26 mouse cellular contexts compared by ENCODE assay signal in genomic region chr2:22776568-22777230, GRCm38 (mm10). TPM values are rescaled to one million over a fixed set of nuclear protein-coding genes. Genes with fewer than 3 reads are reported as not detected.
A peak's percentile ranks its signal among the peaks of the same experiment; 100 is the strongest.
DNase-seq lines count a peak whose midpoint lies in the region; ATAC-seq and TF ChIP-seq lines count a peak whose summit lies in the region.
"Had no signal": no experiment of that assay in that cellular context is flagged by ENCODE, and none has a peak within 500 bp of the region (broad histone marks: within the 10 kb centered on the region; RNA-seq: fewer than 3 reads in every experiment).

No protein-coding gene starts in this region.

- H3K36me3 ChIP-seq in G1E (replicated peaks), result peaks cover 23% of the 10 kb centered on the region
- H3K36me3 ChIP-seq in liver, embryonic 14.5 days (replicated peaks; ENCODE audit: control insufficient read depth, insufficient read depth, low read depth), result no peaks in the 10 kb centered on the region
- H3K36me3 ChIP-seq in hindbrain, embryonic 12.5 days, result no peaks in the 10 kb centered on the region
- H3K36me3 ChIP-seq: embryonic facial prominence, embryonic 15.5 days; forebrain, embryonic 10.5 days; heart, embryonic 10.5 days; limb, embryonic 12.5 days; midbrain, embryonic 15.5 days; neural tube, embryonic 13.5 days had no signal

- H3K9me3 ChIP-seq in G1E (replicated peaks), result no peaks in the 10 kb centered on the region
- no peaks in the 10 kb centered on the region for H3K9me3 ChIP-seq in liver, embryonic 14.5 days (ENCODE audit: control insufficient read depth, low read length)
- no peaks in the 10 kb centered on the region for H3K9me3 ChIP-seq in hindbrain, embryonic 12.5 days (replicated peaks)
- H3K9me3 ChIP-seq: embryonic facial prominence, embryonic 15.5 days; forebrain, embryonic 10.5 days; heart, embryonic 10.5 days; limb, embryonic 12.5 days; midbrain, embryonic 15.5 days; neural tube, embryonic 13.5 days had no signal

- H3K4me2 ChIP-seq in liver, embryonic 14.5 days (ENCODE audit: low read depth), result peak overlapping the region; percentile 45
- no peak overlapping the region for H3K4me2 ChIP-seq in hindbrain, embryonic 12.5 days (replicated peaks)
- H3K4me2 ChIP-seq: embryonic facial prominence, embryonic 15.5 days; limb, embryonic 12.5 days; midbrain, embryonic 15.5 days; neural tube, embryonic 13.5 days had no signal

- no peak for ATAC-seq in G1E (ENCODE audit: extremely low read depth, insufficient number of reproducible peaks, low FRiP score, poor library complexity, severe bottlenecking)
- ATAC-seq in liver, embryonic 14.5 days (ENCODE audit: insufficient read depth), result no peak
- ATAC-seq in hindbrain, embryonic 12.5 days (ENCODE audit: low FRiP score), result no peak
- ATAC-seq: forebrain, postnatal 0 days; hindbrain, embryonic 16.5 days; intestine, embryonic 16.5 days; midbrain, embryonic 15.5 days had no signal

- peak overlapping the region; percentile 32 for H3K27ac ChIP-seq in liver, embryonic 14.5 days
- no peak overlapping the region for H3K27ac ChIP-seq in hindbrain, embryonic 12.5 days
- H3K27ac ChIP-seq: embryonic facial prominence, embryonic 15.5 days; forebrain, embryonic 10.5 days; heart, embryonic 10.5 days; layer of hippocampus, adult 2 months; limb, embryonic 12.5 days; midbrain, embryonic 15.5 days; neural tube, embryonic 13.5 days had no signal

- H3K27me3 ChIP-seq in G1E (ENCODE audit: insufficient read depth, low read length), result no peaks in the 10 kb centered on the region
- H3K27me3 ChIP-seq in liver, embryonic 14.5 days (ENCODE audit: control insufficient read depth, insufficient read depth, low read length), result no peaks in the 10 kb centered on the region
- H3K27me3 ChIP-seq in hindbrain, embryonic 12.5 days, result peaks cover 21% of the 10 kb centered on the region
- H3K27me3 ChIP-seq: embryonic facial prominence, embryonic 15.5 days had no signal

- peak; percentile 32 for DNase-seq in left cerebral cortex, postnatal 4 days
- no peak for DNase-seq in left cerebral cortex, postnatal 10 days (ENCODE audit: extremely low spot score in 1 of 2, low spot score in 2 of 2)
- DNase-seq in A20 (ENCODE audit: low read depth, low spot score) (peak; percentile 44), G1E (ENCODE audit: low spot score) (no peak), MN1 (ENCODE audit: low spot score) (no peak)
- DNase-seq in liver, embryonic 14.5 days (ENCODE audit: low read depth in 3 of 3, low spot score in 3 of 3), result no peak
- no peak for DNase-seq in heart, adult 8-10 months (ENCODE audit: low spot score)
- DNase-seq: adrenal gland, adult 2 months; cerebellum, adult 18-20 months; forebrain, postnatal 0 days; gastrocnemius, postnatal 36 days; kidney, adult 9 months; kidney, postnatal 25 days; lung, adult 2 months; lung, postnatal 14 days had no signal

- peak overlapping the region; percentile 57; the same call in 1 of the 2 replicates for H3K4me3 ChIP-seq in G1E (ENCODE audit: low read depth, low read length)
- peak overlapping the region in 1 of 2 experiments; percentile 14; a peak in 1 of 4 replicates for H3K4me3 ChIP-seq in liver, embryonic 14.5 days (ENCODE audit: insufficient read depth in 1 of 2, low read depth in 2 of 2, low read length in 2 of 2)
- H3K4me3 ChIP-seq in hindbrain, embryonic 12.5 days, result no peak overlapping the region
- H3K4me3 ChIP-seq: embryonic facial prominence, embryonic 15.5 days; forebrain, embryonic 10.5 days; heart, embryonic 10.5 days; layer of hippocampus, adult 2 months; limb, embryonic 12.5 days; midbrain, embryonic 15.5 days; myocyte; neural tube, embryonic 13.5 days had no signal

- no peak for TF ChIP-seq CTCF in G1E (IDR thresholded peaks at IDR 0.05; ENCODE audit: low read depth, low read length)
- TF ChIP-seq CTCF in liver, embryonic 14.5 days (IDR thresholded peaks at IDR 0.05; ENCODE audit: low read depth), result no peak

- intact Hi-C loops in left cerebral cortex, postnatal 4 days (cut with DNase I), result no loop called here
- intact Hi-C loops in left cerebral cortex, postnatal 10 days (cut with DNase I), result no loop called here

- 49% methylated on average over 2 of the region's 2 CpGs for WGBS in liver, embryonic 14.5 days (ENCODE audit: insufficient replicate concordance)
- 70% methylated on average over 2 of the region's 2 CpGs for WGBS in hindbrain, embryonic 12.5 days

- TF ChIP-seq EP300 in liver, embryonic 14.5 days (IDR thresholded peaks at IDR 0.05; ENCODE audit: low read depth), result no peak

- peaks cover 69% of the 10 kb centered on the region for H3K4me1 ChIP-seq in G1E (ENCODE audit: insufficient read depth, low read depth, low read length)
- peaks cover 19 to 32% of the 10 kb centered on the region in 2 experiments for H3K4me1 ChIP-seq in liver, embryonic 14.5 days (replicated peaks; ENCODE audit: control insufficient read depth in 2 of 2, insufficient read depth in 2 of 2, low read length in 1 of 2)
- H3K4me1 ChIP-seq in hindbrain, embryonic 12.5 days, result peaks cover 10% of the 10 kb centered on the region

- H3K9ac ChIP-seq in liver, embryonic 14.5 days (replicated peaks), result peak overlapping the region; percentile 10; the same call in 1 of the 2 replicates
- H3K9ac ChIP-seq in hindbrain, embryonic 12.5 days, result no peak overlapping the region
- H3K9ac ChIP-seq: embryonic facial prominence, embryonic 15.5 days; forebrain, postnatal 0 days; limb, embryonic 12.5 days; midbrain, embryonic 15.5 days; neural tube, embryonic 13.5 days had no signal

RNA-seq across cellular contexts. Expression of gene Apbb1ip, which starts 2.8 kb away (rescaled TPM):
- total RNA-seq in left cerebral cortex, postnatal 4 days (2021), result 1 to 10 TPM; 3.2 TPM
- total RNA-seq in left cerebral cortex, postnatal 10 days (2021), result 1 to 10 TPM; 6.6 to 7.2 TPM
- total RNA-seq in G1E (2014; fragmentation: Nextera tagmentation) (87.0 and 108 TPM in 2 replicates), G1E (2017) (11.4 and 13.6 TPM in 2 replicates)
- polyA plus RNA-seq in G1E (2012), result 78.2 and 83.9 TPM in 2 replicates
- 4.3 and 7.3 TPM in 2 replicates for polyA plus RNA-seq in liver, embryonic 14.5 days (2012; rRNA removed)
- polyA plus RNA-seq in liver, embryonic 14.5 days (2014; fragmentation: Nextera tagmentation; extraction: Ambion mirVana), result 10.6 and 12.2 TPM in 2 replicates
- total RNA-seq in heart, adult 8-10 months (2022), result 1 to 10 TPM; 1.9 to 4.7 (median 3.8) TPM
- 0.65 and 1.7 TPM in 2 replicates for polyA plus RNA-seq in hindbrain, embryonic 12.5 days (2016; fragmentation: Nextera tagmentation; extraction: Ambion mirVana)

Comparison
In these comparisons a context has a peak if more than half of its experiments do, and no peak if none do; other contexts are left out.
1. DNase-seq: peak in left cerebral cortex, postnatal 4 days (single experiment) and A20 (single experiment); none in left cerebral cortex, postnatal 10 days (0 of 2), G1E (single experiment), liver, embryonic 14.5 days (0 of 3), heart, adult 8-10 months (single experiment) and MN1 (single experiment).